Mouse (Mus musculus): Measurements from ENCODE around the gene Olfr102. TPM values are rescaled to one million over a fixed set of nuclear protein-coding genes. Genes with fewer than 3 reads are reported as not detected.

The Olfr102 gene
- polyA plus RNA-seq (2017; shearing (Covaris generic)) = not detected

GRCm38 (mm10) chr17:37316954-37317353 is at the start of gene Olfr102:
TSS of gene Olfr102 (minus strand) at chr17:37317054.

GRCm38 (mm10) chr17:37359282-37359681 is 42.4 kb upstream of the Olfr102 start, which contains the start of gene Olfr104-ps:
TSS of gene Olfr104-ps (plus strand) at chr17:37359582.

GRCm38 (mm10) chr17:37339598-37339997 is 22.7 kb upstream of the Olfr102 start, which contains the start of gene Olfr103:
TSS of gene Olfr103 (minus strand) at chr17:37339698.

GRCm38 (mm10) chr17:37304213-37304612 is 12.6 kb downstream of the Olfr102 start, which contains the start of gene Olfr101:
TSS of gene Olfr101 (minus strand) at chr17:37304313.

GRCm38 (mm10) chr17:37283360-37283759 is 33.5 kb downstream of the Olfr102 start, which contains the start of gene Olfr99:
TSS of gene Olfr99 (minus strand) at chr17:37283460.

GRCm38 (mm10) chr17:37270058-37270701 is 46.7 kb downstream of the Olfr102 start, which contains the start of gene H2-M3:
TSS of gene H2-M3 (plus strand) at chr17:37270220.

GRCm38 (mm10) chr17:37263626-37264025 is 53.2 kb downstream of the Olfr102 start, which contains the start of gene Olfr98:
TSS of gene Olfr98 (minus strand) at chr17:37263749.

Other genes with a start within 250 kb of the Olfr102 start
- not detected for gene Olfr90, start 228.6 kb downstream of the Olfr102 start, polyA plus RNA-seq (2017; shearing (Covaris generic))
- gene Olfr91, start 218.8 kb downstream of the Olfr102 start, polyA plus RNA-seq (2017; shearing (Covaris generic)) = not detected
- not detected for gene Olfr92, start 197.0 kb downstream of the Olfr102 start, polyA plus RNA-seq (2017; shearing (Covaris generic))
- gene Olfr93, start 155.6 kb downstream of the Olfr102 start, polyA plus RNA-seq (2017; shearing (Covaris generic)) = not detected
- 0.95 TPM for gene Ubd, start 123.2 kb downstream of the Olfr102 start, polyA plus RNA-seq (2017; shearing (Covaris generic))
- gene Olfr94, start 116.1 kb downstream of the Olfr102 start, polyA plus RNA-seq (2017; shearing (Covaris generic)) = not detected
- gene Olfr95, start 103.9 kb downstream of the Olfr102 start, polyA plus RNA-seq (2017; shearing (Covaris generic)) = not detected
- gene Olfr96, start 96.9 kb downstream of the Olfr102 start, polyA plus RNA-seq (2017; shearing (Covaris generic)) = not detected
- not detected for gene Olfr97, start 79.7 kb downstream of the Olfr102 start, polyA plus RNA-seq (2017; shearing (Covaris generic))
- gene Olfr98, start 53.3 kb downstream of the Olfr102 start, polyA plus RNA-seq (2017; shearing (Covaris generic)) = not detected
- 143 TPM for gene H2-M3, start 46.8 kb downstream of the Olfr102 start, polyA plus RNA-seq (2017; shearing (Covaris generic))
- 4.3 TPM for gene Olfr99, start 33.6 kb downstream of the Olfr102 start, polyA plus RNA-seq (2017; shearing (Covaris generic))
- not detected for gene Olfr101, start 12.7 kb downstream of the Olfr102 start, polyA plus RNA-seq (2017; shearing (Covaris generic))
- not detected for gene Olfr103, start 22.6 kb upstream of the Olfr102 start, polyA plus RNA-seq (2017; shearing (Covaris generic))
- gene Olfr104-ps, start 42.5 kb upstream of the Olfr102 start, polyA plus RNA-seq (2017; shearing (Covaris generic)) = not detected
- gene Olfr105-ps, start 62.0 kb upstream of the Olfr102 start, polyA plus RNA-seq (2017; shearing (Covaris generic)) = not detected
- not detected for gene Olfr106-ps, start 73.3 kb upstream of the Olfr102 start, polyA plus RNA-seq (2017; shearing (Covaris generic))
- gene Olfr107, start 82.2 kb upstream of the Olfr102 start, polyA plus RNA-seq (2017; shearing (Covaris generic)) = 0.09 TPM
- gene Olfr108, start 128.4 kb upstream of the Olfr102 start, polyA plus RNA-seq (2017; shearing (Covaris generic)) = not detected
- gene Olfr109, start 141.9 kb upstream of the Olfr102 start, polyA plus RNA-seq (2017; shearing (Covaris generic)) = not detected
- not detected for gene H2-M2, start 166.5 kb upstream of the Olfr102 start, polyA plus RNA-seq (2017; shearing (Covaris generic))
- not detected for gene Olfr110, start 175.4 kb upstream of the Olfr102 start, polyA plus RNA-seq (2017; shearing (Covaris generic))
- not detected for gene Olfr111, start 191.0 kb upstream of the Olfr102 start, polyA plus RNA-seq (2017; shearing (Covaris generic))

Measured in inflammation-experienced regulatory T-cells, adult 16 weeks (primary cell).